Mouse (Mus musculus): ENCODE measurements at regions not wholly inside any gene's neighbourhood (a gene's known extent, or its start where the extent isn't known, plus 50 kb on each side); places are given as distances from the start of the nearest gene placed in this dataset.
A peak's percentile ranks its signal among the peaks of the same experiment; 100 is the strongest.

- DNase-seq: peak; percentile 11
Measured at GRCm38 (mm10) chr2:136449265-136449664, 52.4 kb upstream of the Ankef1 start.
